Mouse (Mus musculus): ENCODE measurements around the gene Hap1. TPM values are rescaled to one million over a fixed set of nuclear protein-coding genes. Genes with fewer than 3 reads are reported as not detected.

Gene Hap1
- polyA plus RNA-seq, 2 experiments, result 1.6 to 4.4 TPM

DNA sequence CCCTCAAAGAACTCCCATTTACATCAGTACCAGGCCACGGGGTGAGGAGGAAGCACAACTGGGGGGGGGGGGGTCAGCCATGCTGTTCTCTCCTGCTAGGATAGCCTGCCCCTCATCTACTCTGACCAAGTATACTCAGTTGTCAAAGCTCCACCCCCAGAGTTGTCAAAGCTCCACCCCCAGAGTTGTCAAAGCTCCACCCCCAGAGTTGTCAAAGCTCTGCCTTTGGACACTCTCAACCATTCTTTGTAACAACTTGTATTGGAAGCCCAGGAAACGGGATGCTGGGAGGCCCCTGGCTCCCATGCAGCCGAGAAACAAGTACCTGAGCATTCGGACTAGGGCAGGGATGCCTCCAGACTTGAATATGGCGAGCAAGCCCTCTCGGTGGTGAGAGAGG is 26.8 kb upstream of the Hap1 start:
- WGBS, result 83% methylated on average over 6 of the region's 6 CpGs
- Histone ChIP-seq H3K36me3 (ENCODE audit: control insufficient read depth, insufficient read depth, low read length) (peaks cover 70% of the 10 kb centered on the region), H3K9me3 (ENCODE audit: control insufficient read depth, low read length) (no peaks in the 10 kb centered on the region), H3K4me2 (replicated peaks; ENCODE audit: low read depth, low read length, severe bottlenecking) (no peak overlapping the region), H3K27ac (replicated peaks; ENCODE audit: low read depth, low read length) (no peak overlapping the region), H3K4me3 (replicated peaks; ENCODE audit: low read length) (no peak overlapping the region), H3K4me1 (ENCODE audit: control insufficient read depth, insufficient read depth, low read length) (peaks cover 5% of the 10 kb centered on the region; the same call in 1 of the 2 replicates), H3K9ac (ENCODE audit: low read depth, low read length, severe bottlenecking) (no peak overlapping the region), H3K27me3 (ENCODE audit: control insufficient read depth, insufficient read depth, low read length) (no peaks in the 10 kb centered on the region)
- DNase-seq (ENCODE audit: low spot score) (no peak), ATAC-seq (ENCODE audit: low FRiP score, low read depth) (no peak)
- no peak for TF ChIP-seq POLR2A (IDR thresholded peaks at IDR 0.05; ENCODE audit: borderline replicate concordance, extremely low read depth, insufficient read depth, insufficient read length)

DNA sequence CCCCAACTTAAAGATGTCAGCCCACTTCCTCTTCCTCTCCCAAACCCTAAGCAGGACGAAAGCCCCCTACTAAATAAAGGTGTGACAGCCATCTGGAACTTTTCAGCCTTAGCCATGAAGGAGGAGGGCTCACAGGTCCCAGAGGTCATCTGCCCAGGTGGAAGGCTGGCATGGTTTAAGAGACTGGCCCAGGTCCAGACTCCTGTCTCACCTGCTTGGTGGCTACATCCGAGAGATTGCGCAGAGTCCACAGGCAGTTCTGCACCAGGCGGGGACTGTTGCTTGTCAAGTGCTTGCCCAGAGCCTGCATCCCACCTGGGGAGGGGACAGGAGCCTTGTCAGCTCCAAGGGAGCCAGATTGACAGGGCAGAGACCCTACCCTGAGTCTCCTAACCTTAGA is 23.4 kb upstream of the Hap1 start:
- Histone ChIP-seq H3K9ac (ENCODE audit: low read depth, low read length, severe bottlenecking) (no peak overlapping the region), H3K27ac (replicated peaks; ENCODE audit: low read depth, low read length) (no peak overlapping the region), H3K4me3 (replicated peaks; ENCODE audit: low read length) (no peak overlapping the region), H3K27me3 (ENCODE audit: control insufficient read depth, insufficient read depth, low read length) (no peaks in the 10 kb centered on the region), H3K9me3 (ENCODE audit: control insufficient read depth, low read length) (no peaks in the 10 kb centered on the region), H3K4me1 (ENCODE audit: control insufficient read depth, insufficient read depth, low read length) (no peaks in the 10 kb centered on the region), H3K4me2 (replicated peaks; ENCODE audit: low read depth, low read length, severe bottlenecking) (no peak overlapping the region), H3K36me3 (ENCODE audit: control insufficient read depth, insufficient read depth, low read length) (peaks cover 77% of the 10 kb centered on the region)
- 80% methylated on average over 4 of the region's 4 CpGs for WGBS
- no peak for TF ChIP-seq POLR2A (IDR thresholded peaks at IDR 0.05; ENCODE audit: borderline replicate concordance, extremely low read depth, insufficient read depth, insufficient read length)
- DNase-seq (ENCODE audit: low spot score), result no peak
- no peak for ATAC-seq (ENCODE audit: low FRiP score, low read depth)

DNA sequence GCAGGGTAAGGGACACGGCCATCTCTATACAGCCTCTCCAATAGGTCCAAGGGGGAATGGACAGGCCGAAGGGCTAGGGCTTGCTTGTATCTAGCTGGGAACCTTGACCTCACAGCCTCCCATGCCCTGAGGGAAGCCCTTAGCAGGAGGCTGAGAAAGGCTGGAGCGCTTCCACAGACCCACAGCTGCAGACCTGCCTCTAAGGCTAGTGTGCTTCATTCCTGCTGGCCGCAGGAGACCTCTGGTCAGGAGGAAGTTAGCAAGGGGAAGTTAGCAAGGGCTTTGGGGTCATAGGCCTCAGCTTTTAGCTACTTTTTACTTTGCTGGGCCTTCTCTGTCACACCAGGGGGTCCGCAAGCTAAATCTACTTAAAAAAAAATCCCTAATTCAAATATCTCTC is 22.5 kb upstream of the Hap1 start:
- DNase-seq (ENCODE audit: low spot score) (no peak), ATAC-seq (ENCODE audit: low FRiP score, low read depth) (no peak)
- Histone ChIP-seq H3K27me3 (ENCODE audit: control insufficient read depth, insufficient read depth, low read length) (no peaks in the 10 kb centered on the region), H3K4me3 (replicated peaks; ENCODE audit: low read length) (no peak overlapping the region), H3K4me2 (replicated peaks; ENCODE audit: low read depth, low read length, severe bottlenecking) (no peak overlapping the region), H3K27ac (replicated peaks; ENCODE audit: low read depth, low read length) (no peak overlapping the region), H3K9me3 (ENCODE audit: control insufficient read depth, low read length) (no peaks in the 10 kb centered on the region), H3K36me3 (ENCODE audit: control insufficient read depth, insufficient read depth, low read length) (peaks cover 79% of the 10 kb centered on the region), H3K4me1 (ENCODE audit: control insufficient read depth, insufficient read depth, low read length) (no peaks in the 10 kb centered on the region), H3K9ac (ENCODE audit: low read depth, low read length, severe bottlenecking) (no peak overlapping the region)
- WGBS, result 78% methylated on average over 5 of the region's 5 CpGs
- no peak for TF ChIP-seq POLR2A (IDR thresholded peaks at IDR 0.05; ENCODE audit: borderline replicate concordance, extremely low read depth, insufficient read depth, insufficient read length)

DNA sequence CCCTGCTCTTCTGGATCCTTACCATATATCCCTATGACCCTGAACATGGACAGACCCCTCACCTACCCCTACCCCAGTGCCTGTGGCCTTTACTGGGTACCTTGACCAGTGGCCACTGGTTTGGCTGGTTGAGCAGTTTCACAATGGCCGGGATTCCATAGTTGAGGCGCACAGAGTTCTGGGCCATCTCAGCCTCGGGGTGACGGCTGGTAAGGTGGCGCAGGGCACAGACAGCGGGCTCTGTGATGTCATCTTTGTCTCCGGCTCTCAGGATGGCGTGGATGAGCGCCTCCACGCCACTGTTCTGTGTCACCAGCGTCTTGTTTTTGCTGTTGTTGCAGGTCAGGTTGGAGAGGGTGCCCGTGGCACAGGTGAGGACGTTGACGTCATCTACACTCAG is 22.1 kb upstream of the Hap1 start:
- 95% methylated on average over 14 of the region's 14 CpGs for WGBS
- H3K27me3 ChIP-seq (ENCODE audit: control insufficient read depth, insufficient read depth, low read length), result no peaks in the 10 kb centered on the region
- ATAC-seq (ENCODE audit: low FRiP score, low read depth) (no peak), DNase-seq (ENCODE audit: low spot score) (no peak)
- no peaks in the 10 kb centered on the region for H3K4me1 ChIP-seq (ENCODE audit: control insufficient read depth, insufficient read depth, low read length)
- TF ChIP-seq POLR2A (IDR thresholded peaks at IDR 0.05; ENCODE audit: borderline replicate concordance, extremely low read depth, insufficient read depth, insufficient read length), result no peak
- no peak overlapping the region for H3K9ac ChIP-seq (ENCODE audit: low read depth, low read length, severe bottlenecking)
- no peak overlapping the region for H3K27ac ChIP-seq (replicated peaks; ENCODE audit: low read depth, low read length)
- no peak overlapping the region for H3K4me2 ChIP-seq (replicated peaks; ENCODE audit: low read depth, low read length, severe bottlenecking)
- no peak overlapping the region for H3K4me3 ChIP-seq (replicated peaks; ENCODE audit: low read length)
- H3K9me3 ChIP-seq (ENCODE audit: control insufficient read depth, low read length), result no peaks in the 10 kb centered on the region
- peaks cover 79% of the 10 kb centered on the region for H3K36me3 ChIP-seq (ENCODE audit: control insufficient read depth, insufficient read depth, low read length)

DNA sequence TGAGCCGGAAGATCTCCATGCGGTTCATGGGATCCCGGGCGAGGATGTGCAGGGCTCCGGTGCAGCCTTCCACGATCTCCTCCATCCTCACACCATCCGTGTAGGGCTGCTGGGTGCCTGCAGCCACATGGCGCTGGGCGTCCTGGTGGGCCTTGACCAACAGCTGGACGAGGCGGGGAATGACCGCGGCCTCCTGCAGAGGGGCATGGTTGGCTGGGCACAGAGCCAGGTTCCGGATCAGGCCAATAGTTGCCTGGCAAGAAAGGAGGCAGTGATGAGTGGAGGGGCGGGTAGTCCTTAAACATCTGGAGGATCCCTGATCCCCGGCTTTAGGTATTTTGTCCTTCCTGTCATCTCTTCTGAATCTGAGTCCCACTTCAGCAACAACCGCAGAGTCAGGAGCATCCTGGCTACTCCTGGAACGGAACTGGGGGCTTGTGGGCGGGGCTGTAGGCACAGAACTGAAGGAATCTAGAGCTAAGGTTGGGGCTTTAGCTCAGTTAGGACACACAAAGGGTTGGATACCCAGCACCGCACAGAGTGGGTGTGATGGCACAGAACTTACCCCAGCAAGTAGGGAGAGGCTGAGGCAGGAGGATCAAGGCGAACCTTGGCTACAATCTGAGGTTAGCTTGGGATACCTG is 20.9 kb upstream of the Hap1 start:
- 89% methylated on average over 21 of the region's 21 CpGs for WGBS
- TF ChIP-seq POLR2A (IDR thresholded peaks at IDR 0.05; ENCODE audit: borderline replicate concordance, extremely low read depth, insufficient read depth, insufficient read length), result no peak
- Histone ChIP-seq H3K9me3 (ENCODE audit: control insufficient read depth, low read length) (no peaks in the 10 kb centered on the region), H3K4me3 (replicated peaks; ENCODE audit: low read length) (no peak overlapping the region), H3K4me1 (ENCODE audit: control insufficient read depth, insufficient read depth, low read length) (no peaks in the 10 kb centered on the region), H3K27ac (replicated peaks; ENCODE audit: low read depth, low read length) (no peak overlapping the region), H3K36me3 (ENCODE audit: control insufficient read depth, insufficient read depth, low read length) (peaks cover 77% of the 10 kb centered on the region), H3K27me3 (ENCODE audit: control insufficient read depth, insufficient read depth, low read length) (no peaks in the 10 kb centered on the region), H3K4me2 (replicated peaks; ENCODE audit: low read depth, low read length, severe bottlenecking) (no peak overlapping the region), H3K9ac (ENCODE audit: low read depth, low read length, severe bottlenecking) (no peak overlapping the region)
- DNase-seq (ENCODE audit: low spot score), result no peak
- ATAC-seq (ENCODE audit: low FRiP score, low read depth), result no peak
